Mouse (Mus musculus) kidney, adult 2 months (tissue): Measurements from ENCODE around the gene Mpg.

Source experiments
- CTCF ChIP-seq: fragments of 200-500 bp; conservative IDR thresholded peaks from 2 replicates; pipeline ENCODE4 v1.5.1; 2011; ENCODE audit warnings: low read depth, mild to moderate bottlenecking, control low read depth, low read length, moderate library complexity, mixed read lengths; ENCODE audit not compliant: insufficient read depth, insufficient read length
- POLR2A ChIP-seq: fragments of 200-500 bp; IDR thresholded peaks from one replicate; pipeline ENCODE4 v1.6.1; 2011; ENCODE audit warnings: low read depth, low read length, control low read depth

GRCm38 (mm10) chr11:32281416-32282144 is 55.3 kb downstream of the Mpg start:
- TF ChIP-seq CTCF (no peak), POLR2A (no peak)
